Mouse (Mus musculus) kidney, adult 9 months (tissue): ENCODE measurements at regions not wholly inside any gene's neighbourhood (a gene's known extent, or its start where the extent isn't known, plus 50 kb on each side); places are given as distances from the start of the nearest gene placed in this dataset.
"Not testable (repeated sequence)": the region's sequence is repeated elsewhere in the genome, so short reads cannot be mapped to it uniquely, and the experiment has no call there.

Experiments used
- DNase-seq: peaks from one replicate; pipeline ENCODE4 v3.0.0; 2022

- DNase-seq, result no peak
Measured at GRCm38 (mm10) chr1:8097046-8097445, 3289.4 kb downstream of the Gm37988 start.

- DNase-seq, result peak; percentile 9
Measured at GRCm38 (mm10) chr1:8123021-8123420, 3290.9 kb upstream of the A830018L16Rik start.

DNA sequence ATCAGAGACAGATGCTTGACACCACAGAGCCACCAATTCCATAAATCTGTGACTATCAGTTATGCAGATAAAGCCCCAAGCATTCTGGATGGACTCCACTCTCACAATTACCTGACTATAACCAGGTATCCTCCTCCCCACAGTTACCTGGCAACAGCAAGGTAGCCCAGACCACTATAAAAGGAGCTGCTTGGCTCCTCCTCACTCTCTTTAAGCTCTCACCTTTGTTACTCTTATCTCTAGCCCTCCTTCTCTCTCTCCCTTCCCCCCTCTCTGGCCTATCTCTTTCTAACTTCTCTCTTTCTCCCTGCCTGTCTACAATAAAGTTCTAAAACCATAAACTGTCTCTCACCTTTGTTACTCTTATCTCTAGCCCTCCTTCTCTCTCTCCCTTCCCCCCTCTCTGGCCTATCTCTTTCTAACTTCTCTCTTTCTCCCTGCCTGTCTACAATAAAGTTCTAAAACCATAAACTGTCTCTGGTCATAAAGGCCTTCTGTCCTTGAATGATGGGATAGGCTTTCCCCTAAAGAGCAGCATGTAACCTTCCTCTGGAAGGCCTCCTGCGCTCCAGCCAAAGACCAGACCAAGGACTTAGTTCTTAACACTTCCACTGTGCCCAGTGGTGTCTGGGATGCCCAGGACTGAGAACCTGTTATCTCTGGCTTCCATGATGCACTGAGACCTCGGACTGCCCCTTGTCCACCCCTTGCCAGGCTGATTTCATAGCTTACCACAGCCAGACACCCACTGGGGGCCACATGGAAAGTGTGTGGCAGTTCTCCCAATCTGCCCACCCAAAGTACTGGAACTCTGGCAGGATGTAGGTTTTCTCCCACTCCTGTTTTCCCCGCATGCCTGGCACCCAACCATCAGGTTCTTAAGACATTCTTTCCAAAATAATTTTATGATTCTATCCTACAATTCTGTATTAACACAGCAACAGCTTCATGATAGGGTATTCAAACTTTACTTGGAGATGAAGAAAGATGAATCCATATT is 3279.2 kb upstream of the A830018L16Rik start:
- not testable (repeated sequence) for DNase-seq

DNA sequence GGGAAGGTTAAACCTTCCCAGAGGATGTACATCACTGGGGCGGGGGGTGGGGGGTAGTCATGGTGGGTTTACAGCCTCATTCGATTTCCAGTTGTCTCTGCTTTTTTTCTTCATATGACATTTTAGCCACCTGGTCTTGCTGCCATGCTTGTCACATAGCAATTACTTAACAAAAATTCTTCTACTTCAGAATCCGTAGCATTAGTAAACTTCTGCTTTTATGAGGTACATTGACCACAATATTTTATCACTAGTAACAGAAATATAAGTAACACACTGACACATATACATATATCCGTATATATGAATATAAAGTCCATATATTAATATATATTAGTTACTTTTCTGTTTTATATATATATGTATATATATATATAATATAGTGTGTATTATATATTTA is 3271.3 kb upstream of the A830018L16Rik start:
- DNase-seq, result no peak

- no peak for DNase-seq
Measured at GRCm38 (mm10) chr1:8173196-8173595, 3240.7 kb upstream of the A830018L16Rik start.
